Mouse (Mus musculus) MEL (cell line): ENCODE data around the gene Shtn1.

Experiments used
- CTCF ChIP-seq, 3 experiments: IDR thresholded peaks in 2 of 3; conservative IDR thresholded peaks in 1 of 3; 2 replicates each; pipeline ENCODE4 v1.5.1; 2011 to 2012; ENCODE audit warnings: low read length in 3 of 3, low read depth in 2 of 3, mild to moderate bottlenecking in 2 of 3, improper control_type of control experiment in 1 of 3, inconsistent platforms in 1 of 3, mixed read lengths in 1 of 3, moderate library complexity in 1 of 3; ENCODE audit not compliant: control insufficient read depth in 1 of 3, insufficient read depth in 1 of 3, poor library complexity in 1 of 3, severe bottlenecking in 1 of 3
- MAFK ChIP-seq: IDR thresholded peaks from 2 replicates; pipeline ENCODE4 v1.6.1; 2011; ENCODE audit warnings: low read depth, mild to moderate bottlenecking, low read length, improper control_type of control experiment, borderline replicate concordance
- POLR2A ChIP-seq, 2 experiments: IDR thresholded peaks; 2 replicates each; pipeline ENCODE4 v1.6.1; 2011 to 2012; ENCODE audit warnings: low read length in 2 of 2, mild to moderate bottlenecking in 2 of 2, control low read depth in 1 of 2, improper control_type of control experiment in 1 of 2, low read depth in 1 of 2, moderate library complexity in 1 of 2; ENCODE audit not compliant: control insufficient read depth in 1 of 2, insufficient read depth in 1 of 2, poor library complexity in 1 of 2
- POLR2AphosphoS2 ChIP-seq: IDR thresholded peaks from 2 replicates; pipeline ENCODE4 v1.6.1; 2011; ENCODE audit warnings: low read length, improper control_type of control experiment

- TF ChIP-seq POLR2A (IDR thresholded peaks at IDR 0.05; ENCODE audit: control insufficient read depth in 1 of 2, insufficient read depth in 1 of 2, low read depth in 1 of 2, low read length in 2 of 2, poor library complexity in 1 of 2) (no peak), CTCF (IDR thresholded peaks at IDR 0.05 in 2 of 3, conservative IDR thresholded peaks at IDR 0.05 in 1 of 3; ENCODE audit: control insufficient read depth in 1 of 3, insufficient read depth in 1 of 3, low read depth in 2 of 3, low read length in 3 of 3, poor library complexity in 1 of 3, severe bottlenecking in 1 of 3) (no peak), POLR2AphosphoS2 (no peak), MAFK (no peak)
Observed at GRCm38 (mm10) chr19:59098315-59098714, 22.4 kb upstream of the Shtn1 start.
